Mouse (Mus musculus) cerebellum, postnatal 36 days (tissue): ENCODE results near the gene Igflr1.

Experiments
- DNase-seq, 2 experiments: peaks; one replicate each; pipeline ENCODE4 v3.0.0; 2021 to 2022; ENCODE audit warnings: mixed read lengths in 2 of 2

Gene Igflr1

DNA sequence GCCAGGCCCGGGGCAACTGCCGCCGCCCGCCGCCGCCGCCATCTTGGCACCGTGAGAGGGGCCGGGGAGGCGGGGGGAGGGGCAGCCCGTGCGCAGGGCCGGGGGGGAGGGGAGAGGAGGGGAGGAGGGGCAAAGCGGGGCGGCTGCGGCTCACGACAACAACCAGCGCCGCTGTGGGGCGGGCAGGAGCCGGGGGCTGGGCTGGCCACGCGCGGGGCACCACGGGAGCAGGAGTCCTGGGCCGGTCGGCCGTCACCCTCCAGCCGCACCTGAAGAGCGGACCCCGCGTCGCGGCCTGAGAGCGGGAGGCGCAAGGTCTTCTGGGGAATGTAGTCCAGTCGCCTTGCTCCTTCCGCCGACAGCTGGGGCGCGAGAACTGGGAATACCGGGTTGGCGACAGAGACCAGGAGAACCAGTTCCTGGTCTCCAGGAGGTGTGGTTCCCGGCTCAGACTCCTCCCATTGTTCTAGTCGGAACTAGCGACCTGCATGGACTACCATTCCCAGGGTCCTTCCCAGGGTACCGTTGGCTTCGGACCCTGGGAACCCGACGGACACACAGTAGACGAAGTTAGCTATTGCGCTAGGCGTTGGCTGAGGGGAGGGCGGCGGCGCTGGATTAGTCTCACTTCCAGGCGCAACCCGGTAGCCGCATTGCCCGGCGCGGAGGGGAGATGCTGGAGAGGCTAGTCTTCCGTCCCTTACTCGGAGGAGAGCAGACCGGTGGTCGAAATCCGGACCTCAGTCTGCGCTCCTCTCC lies 23.6 kb downstream of the Igflr1 start, which contains the start of gene Kmt2b:
TSS of gene Kmt2b (minus strand) at position 51 of the 759 bp plus-strand sequence.
- DNase-seq, result peak; percentile 93 to 97

DNA sequence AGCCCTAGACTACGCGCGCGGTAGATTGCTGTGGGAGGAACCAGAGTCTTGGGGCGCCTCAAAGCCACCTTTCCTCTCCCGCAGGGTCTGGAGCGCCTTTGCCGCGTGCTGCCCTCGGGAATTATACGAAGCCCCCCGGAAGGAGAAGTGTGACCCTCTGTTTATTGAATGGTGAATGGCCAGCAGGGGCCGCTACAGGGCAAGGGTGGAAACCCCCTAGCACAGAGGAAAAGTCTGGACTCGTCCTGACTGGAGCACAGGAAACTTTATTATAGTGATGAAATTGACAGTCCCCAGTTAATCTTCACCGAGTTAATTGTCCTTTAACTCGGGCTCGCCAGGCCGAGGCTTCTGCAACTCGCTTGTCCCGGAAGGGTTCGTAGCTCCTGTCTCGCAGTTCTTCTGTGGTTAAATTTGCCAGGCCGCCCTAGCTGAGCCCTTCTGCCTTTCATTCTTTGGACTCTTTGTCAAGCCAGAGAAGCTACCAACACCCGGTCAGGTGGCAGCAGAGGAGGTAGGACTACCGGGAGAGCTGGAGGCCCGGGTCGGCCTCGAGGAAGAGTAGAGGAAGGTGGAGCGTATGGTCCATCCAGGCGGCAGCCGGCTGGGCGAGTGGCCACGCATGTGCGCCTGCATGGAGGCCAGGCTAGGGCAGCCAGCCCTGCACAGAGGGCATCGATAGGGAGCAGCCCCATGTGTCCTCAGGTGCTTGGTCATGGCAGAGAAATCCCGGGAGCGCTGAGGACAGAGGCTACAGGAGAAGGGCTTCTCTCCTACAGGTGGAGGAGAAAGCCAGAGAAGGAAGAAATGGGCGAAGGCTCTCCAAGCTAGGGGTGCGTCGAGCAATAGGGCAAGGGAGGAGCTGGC lies 24.4 kb downstream of the Igflr1 start:
- DNase-seq, result peak; percentile 83 to 84

DNA sequence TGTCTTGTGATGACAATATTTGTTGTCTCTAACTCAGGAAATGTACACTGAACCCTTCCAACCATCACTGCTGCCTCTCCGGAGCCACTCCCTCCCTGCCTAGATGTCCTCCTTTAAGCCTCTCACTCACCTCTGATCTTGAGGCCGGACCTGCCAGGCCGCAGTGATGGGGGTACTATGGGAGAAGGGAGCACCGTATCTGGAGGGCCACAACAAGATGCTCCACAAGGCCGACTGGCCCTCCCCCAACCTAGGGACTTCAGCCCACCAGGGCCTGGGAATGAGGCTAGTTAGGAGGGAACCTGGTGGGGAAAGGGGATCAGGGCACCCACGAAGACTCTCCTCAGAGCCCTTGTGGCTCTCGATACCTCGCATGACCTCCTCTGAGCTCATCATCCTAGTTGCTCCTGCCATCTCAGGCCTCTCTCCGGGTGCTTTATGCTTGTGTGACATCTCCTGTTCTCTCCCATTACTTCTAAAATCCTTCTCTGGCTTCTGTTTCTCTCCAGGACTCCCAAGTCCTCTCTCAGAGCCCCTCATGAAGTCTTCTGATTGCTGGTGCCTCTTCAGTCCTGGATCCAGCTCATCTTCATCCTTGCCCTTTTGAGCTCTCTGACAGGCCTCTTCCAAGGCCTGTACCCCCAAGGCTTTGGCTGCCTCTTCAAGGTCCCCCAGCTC lies 25.8 kb downstream of the Igflr1 start:
- DNase-seq, result no peak

DNA sequence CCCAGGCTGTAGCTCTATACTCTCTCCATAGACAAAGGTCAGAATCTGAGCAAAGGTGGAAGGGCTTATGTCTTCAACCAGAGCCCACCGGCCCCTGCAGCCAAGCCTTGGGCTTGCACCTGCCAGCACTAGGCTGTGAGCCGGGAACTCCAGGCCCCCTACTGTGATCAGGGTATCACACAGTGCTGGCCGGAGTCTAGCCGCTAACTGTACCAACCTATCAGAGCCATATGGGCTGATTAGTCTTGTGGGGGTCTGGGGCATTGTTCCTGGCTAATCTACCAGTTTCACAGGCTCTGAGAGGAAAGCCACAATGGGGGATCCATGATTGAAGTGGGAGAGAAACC lies 26.4 kb downstream of the Igflr1 start:
- no peak for DNase-seq

DNA sequence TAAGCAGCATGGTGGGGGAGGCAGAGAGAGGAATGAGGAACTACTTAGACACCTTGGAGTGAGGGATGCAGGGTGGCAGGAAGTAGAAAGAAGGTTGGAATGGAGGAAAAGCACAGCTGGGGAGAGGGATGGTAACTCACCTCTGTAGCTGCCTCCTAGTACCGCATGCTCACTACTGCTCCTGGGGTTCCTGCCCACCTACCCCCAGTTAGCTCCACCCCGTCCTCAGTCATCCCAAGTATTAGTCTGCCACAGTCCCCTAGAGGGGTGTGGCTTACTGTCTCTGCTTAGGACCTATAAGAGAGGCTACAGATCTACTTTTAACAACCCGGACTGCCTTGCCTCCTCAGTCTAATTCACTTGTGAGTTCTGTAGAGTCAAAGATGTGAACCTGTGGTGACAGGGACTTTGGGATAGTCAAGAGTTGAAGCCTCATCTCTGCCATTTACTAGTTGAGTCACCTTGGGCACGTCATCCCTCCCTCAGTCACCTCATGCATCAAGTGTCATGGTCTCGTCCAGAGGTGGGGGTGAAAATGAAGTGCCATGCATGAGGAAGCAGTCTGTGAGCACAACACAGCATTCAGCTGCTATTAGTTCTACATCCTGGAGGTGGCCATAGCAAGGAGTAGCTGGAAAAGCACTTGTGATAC lies 27.7 kb downstream of the Igflr1 start:
- DNase-seq, result no peak

DNA sequence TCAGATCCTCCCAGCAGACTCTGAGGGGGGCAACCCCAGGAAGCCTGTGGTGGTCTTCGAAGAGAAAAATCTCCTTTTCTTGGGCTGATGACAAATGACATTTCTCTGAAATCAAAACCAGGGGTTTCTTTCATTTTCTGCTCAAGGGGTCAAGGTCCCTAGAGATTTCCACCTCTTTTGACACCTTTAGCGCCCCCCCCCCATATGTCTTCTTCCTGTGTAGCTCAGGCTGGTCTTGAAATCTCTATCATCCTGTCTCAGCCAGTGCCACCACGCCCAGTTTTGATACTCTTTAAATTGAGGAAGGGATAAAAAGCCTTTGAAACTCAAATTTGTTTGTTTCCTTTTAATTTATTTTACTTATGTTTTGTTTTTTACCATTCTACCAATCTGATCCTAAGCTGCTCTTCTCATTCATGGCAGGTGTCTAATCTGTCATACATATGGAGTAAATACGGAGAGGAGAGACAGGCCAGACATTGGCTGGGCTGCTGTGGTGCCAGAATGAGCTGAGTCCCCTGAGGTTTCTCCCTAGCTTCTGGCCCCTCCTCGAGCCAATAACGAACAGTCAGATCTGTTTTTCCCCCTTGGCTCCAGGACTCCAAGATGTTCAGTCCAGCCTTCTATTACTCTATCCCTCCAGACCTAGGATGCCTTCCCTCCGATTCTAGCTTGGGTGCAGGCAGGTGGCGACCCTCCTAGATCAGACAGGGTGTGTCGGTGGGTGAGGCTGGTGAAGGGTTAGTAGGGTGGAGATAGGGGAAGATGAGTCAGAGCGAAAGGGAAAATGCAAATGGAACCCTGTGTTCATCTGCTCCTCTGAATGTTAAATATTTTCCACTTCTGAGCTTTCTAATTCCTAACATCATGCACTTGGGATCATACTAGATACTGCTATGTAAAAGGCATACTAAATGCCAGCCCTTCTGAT lies 28.6 kb downstream of the Igflr1 start:
- DNase-seq, result no peak

DNA sequence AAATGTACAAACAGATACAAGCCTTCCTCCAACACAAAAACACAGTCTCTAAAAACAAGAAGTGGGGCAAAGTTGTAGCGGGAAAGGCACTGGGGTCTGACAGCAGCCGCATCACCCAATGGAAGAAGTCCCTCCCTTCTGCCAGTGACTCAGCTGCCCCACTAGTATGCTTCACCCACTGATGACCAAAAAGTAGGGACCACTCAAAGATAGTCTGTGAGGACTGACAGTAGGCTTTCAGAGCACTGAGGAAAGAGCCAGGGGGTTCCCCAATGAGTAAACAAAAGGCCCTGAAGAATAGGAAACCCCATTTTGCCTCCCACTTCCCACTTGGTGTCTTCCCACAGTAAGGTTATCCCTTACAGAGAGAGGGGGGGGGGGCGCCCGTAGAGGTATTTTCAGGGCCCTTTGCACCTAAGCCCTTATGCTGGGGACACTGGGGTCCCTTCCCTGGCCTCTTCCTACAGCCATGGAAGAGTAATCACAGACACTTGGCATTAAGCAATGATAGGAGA lies 29.3 kb downstream of the Igflr1 start:
- DNase-seq, result no peak

DNA sequence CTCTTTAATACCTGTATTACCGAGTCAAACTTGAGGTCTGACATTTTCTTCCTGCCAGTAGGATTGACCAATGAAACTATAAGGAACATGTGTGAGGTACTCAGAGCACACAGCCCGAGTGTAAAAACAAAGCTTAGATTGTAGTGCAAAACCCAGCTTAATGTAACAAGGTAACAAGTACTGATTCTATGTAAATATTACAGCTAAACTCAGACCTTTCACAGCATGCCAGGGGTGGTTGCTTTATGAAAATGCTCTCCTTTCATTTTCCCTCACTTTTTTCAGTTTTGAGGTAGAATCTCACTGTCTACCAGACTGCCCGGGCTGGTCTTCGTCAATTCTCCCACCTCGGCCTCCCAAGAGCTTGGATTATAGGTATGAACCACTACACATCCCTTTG lies 30.9 kb downstream of the Igflr1 start:
- DNase-seq, result no peak

DNA sequence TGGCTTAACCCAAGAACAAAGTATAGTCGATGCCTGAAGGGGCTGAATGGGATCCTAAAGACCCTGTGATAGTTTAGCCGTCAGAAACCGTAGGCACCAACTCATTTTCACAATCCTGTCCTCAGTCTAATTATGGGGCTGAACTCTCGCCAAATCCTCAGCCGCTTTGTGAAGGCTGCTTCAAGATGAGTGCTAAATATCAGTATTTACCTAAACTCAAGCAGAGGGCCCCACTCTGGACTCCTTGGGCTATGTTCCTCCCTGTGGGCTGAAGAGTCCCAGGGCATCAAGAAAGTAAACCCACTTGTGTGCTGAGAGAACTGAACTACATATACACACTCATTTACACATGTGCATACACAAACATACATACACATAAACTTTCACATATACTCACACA lies 31.6 kb downstream of the Igflr1 start:
- DNase-seq, result no peak

DNA sequence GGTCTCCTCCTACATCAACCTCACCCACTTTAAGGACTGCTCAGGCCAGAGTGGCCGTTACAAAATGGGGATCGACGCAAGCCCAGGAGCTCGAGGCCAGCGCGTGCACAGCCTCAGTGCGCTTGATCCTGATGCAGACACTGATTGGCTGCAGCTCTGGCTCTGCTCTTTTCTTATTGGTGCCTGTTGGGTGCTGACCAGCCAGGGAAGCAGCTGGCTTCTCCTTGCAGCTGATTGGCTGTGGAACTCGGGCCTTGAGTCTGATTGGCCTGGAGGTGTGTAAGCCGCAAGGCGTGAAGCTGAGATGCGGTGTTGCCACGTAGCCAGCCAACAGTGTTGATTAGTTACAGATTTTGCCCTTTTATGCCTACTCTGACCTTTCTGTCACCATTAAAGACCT lies 33.6 kb downstream of the Igflr1 start, which contains the start of gene Zbtb32:
TSS of gene Zbtb32 (minus strand) at position 124 of the 400 bp plus-strand sequence.
- no peak for DNase-seq

DNA sequence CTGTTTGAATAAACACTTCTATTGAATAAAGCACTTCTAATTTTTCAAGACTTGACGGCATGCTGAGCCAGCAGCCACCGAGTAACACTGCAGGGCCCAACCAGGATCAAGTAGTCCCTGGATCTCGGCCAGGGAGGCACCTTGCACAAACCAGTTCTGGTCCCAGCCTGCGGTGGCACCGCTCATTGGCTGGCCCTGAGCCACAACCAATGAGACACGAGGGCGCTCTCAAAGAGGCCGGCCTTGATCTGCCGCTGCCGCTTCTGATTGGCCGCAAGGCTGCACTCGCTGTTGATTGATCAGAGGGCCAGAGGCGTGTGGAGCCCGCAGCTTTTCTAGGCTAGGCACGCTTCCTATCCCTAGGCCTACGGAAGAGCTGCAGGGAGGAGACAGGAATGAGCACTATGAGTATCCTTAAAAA lies 34.7 kb downstream of the Igflr1 start:
- DNase-seq, result peak; percentile 97

DNA sequence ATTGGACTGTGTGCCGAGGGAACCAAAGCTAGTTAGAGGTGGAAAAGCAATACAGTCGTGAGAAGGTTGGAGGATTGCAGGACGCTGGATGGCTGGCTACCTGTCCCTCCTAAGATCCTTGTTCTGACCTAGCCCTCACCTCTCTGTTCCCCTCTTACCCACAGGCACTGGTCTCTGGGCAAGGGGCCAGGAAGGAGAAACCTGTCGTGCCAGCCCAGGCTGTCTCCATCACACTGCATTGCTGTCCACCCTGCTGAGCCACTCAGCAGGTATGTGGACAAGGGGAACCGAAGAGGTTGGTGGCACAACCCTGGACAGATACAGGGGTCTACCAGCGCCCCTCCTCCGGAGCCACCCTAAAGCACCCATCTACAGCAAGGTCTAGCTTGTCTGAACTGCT lies 35.4 kb downstream of the Igflr1 start:
- DNase-seq, result no peak

DNA sequence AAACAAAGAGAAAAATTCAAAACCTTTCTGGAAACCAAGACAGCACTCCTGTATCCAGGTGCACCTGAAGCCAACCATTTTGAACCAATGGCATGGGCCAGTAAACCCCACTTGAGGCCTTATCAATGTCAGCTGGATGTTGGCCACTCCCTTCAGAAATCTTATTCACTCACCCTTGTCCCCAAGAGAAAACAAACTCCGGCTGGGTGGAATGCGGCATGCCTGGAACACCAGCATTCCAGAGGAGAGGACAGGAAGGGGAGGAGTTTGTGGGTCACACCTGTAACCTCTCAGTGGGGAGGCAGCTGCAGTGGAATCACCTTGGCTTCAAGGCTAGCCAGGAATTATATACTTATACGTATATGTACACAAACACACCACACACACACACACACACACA lies 37.4 kb downstream of the Igflr1 start:
- DNase-seq, result no peak

DNA sequence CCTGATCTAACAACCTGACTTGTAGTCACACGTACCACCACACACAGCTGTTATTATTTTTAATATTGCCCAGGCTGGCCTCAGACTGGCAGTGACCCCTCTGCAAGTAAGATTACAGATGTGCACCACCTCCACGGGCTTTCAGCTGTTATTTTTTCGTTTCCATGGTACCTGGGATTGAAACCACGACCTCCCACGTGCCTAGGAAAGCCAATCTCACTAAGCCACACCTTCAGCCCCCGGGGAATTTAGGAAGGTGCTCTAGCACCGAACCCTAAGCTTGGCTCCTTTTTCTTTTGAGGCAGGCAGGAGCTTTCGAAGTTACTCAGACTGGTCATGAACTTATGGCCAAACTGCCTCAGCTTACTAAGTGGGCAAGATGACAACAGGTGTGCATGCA lies 39.2 kb downstream of the Igflr1 start:
- no peak for DNase-seq

DNA sequence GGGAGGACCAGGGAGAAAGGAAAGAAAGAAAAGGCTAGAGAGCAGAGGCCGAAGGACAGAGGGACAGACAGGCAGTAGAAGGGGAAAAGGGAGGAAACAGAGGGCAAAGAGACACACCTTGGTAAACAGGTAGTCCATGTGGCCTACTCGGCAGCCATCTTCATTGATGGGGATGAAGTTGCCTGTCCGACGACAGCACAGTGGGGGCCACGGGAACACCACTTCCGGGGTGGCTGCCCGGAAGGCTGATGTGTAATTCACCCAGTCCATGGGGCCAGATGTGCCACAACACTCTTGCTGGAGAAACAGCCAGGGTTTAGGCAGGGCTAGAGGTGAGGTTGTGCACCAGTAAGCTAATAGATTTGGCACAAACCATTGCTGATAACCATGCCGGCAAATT lies 39.7 kb downstream of the Igflr1 start:
- no peak for DNase-seq

DNA sequence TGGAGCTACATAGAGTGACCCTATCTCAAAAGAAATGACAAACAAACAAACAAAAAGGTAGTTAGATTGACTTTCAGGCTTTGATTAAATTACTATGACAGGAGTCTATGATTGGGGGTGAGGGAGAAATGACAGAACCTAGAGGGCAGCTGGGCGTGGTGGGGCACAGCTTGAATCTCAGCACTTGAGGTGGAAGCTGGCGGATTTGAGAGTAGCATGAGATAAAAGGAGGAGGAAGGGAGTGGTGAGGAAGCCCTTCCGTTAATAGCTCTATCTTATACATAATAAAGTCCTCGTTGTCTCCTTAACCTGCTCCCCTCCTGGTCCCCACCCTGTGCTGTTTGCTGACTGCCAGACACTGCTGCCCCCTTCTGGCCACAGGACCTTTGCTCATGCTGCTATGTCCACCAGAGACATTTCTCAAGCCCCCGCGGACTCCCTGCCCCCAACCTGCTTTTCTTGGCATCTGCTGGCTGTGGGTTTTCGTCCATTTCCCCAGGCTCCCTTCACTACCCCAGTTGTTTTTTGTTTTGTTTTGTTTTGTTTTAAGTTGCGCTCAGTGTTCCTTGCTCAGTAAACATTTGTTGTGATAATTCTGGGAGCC lies 42.6 kb downstream of the Igflr1 start:
- DNase-seq, result peak; percentile 48 to 58

DNA sequence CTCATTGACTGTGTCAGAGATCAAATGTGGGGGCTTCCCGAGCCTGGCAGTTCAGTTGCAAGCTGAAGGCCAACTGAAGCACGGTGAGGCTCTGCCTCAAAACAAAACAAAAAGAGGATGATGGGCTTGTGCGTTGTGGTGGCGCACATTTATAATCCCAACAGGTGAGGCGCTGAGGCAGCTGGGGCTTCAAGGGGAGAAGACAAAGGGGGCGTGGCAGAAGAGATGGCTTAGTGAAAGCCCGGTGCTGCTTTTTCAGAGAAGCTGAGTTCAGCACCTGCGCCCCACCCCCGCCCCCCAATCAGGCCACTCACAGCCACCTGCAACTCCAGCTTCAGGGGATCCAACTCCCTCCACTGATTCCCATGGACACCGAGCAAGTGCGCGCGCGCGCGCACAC lies 43.2 kb downstream of the Igflr1 start:
- no peak for DNase-seq

DNA sequence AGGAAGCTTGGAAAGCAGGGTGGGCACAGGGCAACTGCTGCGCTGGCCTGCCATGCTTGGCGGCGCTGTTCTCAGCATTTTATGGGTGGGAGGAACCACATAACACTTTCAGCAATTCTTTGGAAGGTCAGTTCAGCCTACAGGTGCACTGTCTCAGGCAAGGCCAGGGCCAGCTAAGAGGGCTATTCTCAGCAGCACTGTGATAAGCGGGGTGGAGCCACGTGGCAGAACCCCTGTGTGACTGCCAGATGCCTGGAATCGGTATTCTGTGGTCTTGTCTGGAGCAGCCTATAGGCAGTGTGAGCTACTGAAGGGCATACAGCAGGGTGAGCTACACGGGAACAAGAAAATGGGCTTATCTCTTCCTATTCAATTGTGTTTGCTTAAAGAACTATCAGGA lies 44.8 kb downstream of the Igflr1 start:
- no peak for DNase-seq

DNA sequence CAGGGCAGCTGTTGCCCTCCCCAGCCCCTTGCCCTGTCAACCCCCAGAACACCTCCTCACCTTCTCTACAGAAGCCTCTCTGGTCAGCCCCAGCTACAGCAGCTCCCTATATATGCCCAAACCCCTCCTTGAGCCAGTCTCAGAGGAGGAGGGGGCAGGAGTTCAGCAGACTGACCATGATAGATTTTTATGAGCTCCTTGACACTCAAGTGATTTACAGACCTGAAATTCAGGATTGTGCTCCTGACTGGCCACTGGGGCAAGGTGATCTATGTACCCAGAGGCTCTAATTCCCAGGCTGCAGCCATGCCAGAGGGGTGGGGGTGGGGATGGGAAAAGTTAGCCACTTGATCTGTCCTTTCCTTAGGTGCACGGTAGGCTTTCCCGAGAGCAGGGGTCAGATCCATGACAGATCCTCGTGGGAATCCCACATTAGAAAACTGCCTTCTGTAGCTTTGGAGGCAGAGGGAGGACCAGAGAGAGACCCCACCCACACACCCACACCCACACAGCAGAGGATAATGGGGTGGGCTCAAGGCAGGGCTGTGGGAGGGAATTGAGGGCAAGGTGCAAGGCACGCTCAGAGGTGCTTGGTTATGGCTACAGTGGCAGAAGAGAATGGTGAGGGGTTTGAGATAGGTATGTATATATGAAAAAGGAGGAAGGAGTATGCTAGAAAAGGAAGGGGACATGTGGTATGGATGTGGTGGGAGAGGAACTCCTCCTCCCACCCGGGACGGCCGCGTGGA lies 47.6 kb downstream of the Igflr1 start, which contains the start of gene Upk1a:
TSS of gene Upk1a (minus strand) at position 194 of the 749 bp plus-strand sequence.
- no peak for DNase-seq

DNA sequence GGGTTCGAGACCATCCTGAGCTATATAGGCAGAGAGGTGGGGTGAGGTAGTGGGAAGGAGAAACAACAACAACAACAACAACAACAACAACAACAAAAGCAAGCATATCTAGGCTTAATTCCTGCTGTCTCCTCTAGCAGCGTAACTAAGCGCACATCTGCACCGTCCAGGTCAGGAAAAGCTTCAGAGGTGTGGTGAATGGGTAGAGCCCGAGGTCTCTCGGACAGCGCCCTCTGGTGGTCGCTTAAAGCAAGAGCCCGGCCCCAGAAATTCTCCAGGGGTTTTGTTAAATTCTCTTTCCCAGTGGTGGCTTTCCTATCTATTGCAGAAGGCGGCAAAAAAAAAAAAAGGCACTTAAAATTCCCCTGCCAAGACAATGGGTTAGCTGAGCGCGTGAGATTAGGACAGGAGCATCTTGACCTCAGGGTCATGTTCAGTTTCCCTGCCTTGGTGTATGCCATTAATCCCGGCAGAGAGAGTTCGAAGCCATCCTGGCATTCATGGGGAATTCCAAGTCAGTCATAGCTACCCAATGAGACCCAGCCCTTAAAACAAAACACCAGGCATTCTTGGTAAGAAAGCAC lies 48.4 kb downstream of the Igflr1 start:
- peak; percentile 65 to 70 for DNase-seq
